Mouse (Mus musculus) subcutaneous adipose tissue, adult 2 months (tissue): ENCODE measurements around the gene Hacd1. TPM values are rescaled to one million over a fixed set of nuclear protein-coding genes. Genes with fewer than 3 reads are reported as not detected.

Experiments used
- polyA plus RNA-seq: library from polyadenylated mRNA; depleted of rRNA; stranded (reverse); fragments of >200 nt; gene quantifications from 2 replicates; pipeline ENCODE4 v1.2.3, GENCODE M21; 2012; ENCODE audit warnings: low replicate concordance; rRNA removed

The Hacd1 gene
- 50.8 and 76.5 TPM in 2 replicates for polyA plus RNA-seq

GRCm38 (mm10) chr2:14055566-14056331 lies at the start of gene Hacd1:
Hacd1 (minus strand) TSS chr2:14056135.

GRCm38 (mm10) chr2:14073362-14074220 lies 17.7 kb upstream of the Hacd1 start, which contains the start of gene Stam:
Stam (plus strand) TSS chr2:14074098.

Other genes starting within 250 kb of the Hacd1 start
- 17.0 and 18.9 TPM in 2 replicates for gene Stam, start 18.0 kb upstream of the Hacd1 start, polyA plus RNA-seq
- gene Tmem236, start 118.4 kb upstream of the Hacd1 start, polyA plus RNA-seq, result 0.03 TPM in 1 of 2 replicates, not detected in the other
- 10.6 and 14.9 TPM in 2 replicates for gene Mrc1, start 173.3 kb upstream of the Hacd1 start, polyA plus RNA-seq